Mouse (Mus musculus) kidney, postnatal 0 days (tissue): ENCODE results near the gene Sh3pxd2a. TPM values are rescaled to one million over a fixed set of nuclear protein-coding genes. Genes with fewer than 3 reads are reported as not detected.

ENCODE experiments used
- ATAC-seq: fragments of 200-750 bp; cut with Nextera tagmentation; replicated peaks from 2 replicates; pipeline ENCODE4 v1.8.0; 2017; ENCODE audit warnings: low read depth, moderate number of reproducible peaks, moderate TSS enrichment, moderate library complexity; ENCODE audit not compliant: low FRiP score
- DNase-seq: peaks from one replicate; pipeline ENCODE4 v3.0.0-alpha.2; 2016; ENCODE audit warnings: low spot score
- H3K27ac ChIP-seq: fragments of 300-500 bp; sonication (generic); 2 replicates; pipeline ENCODE4 v1.5.1; 2014; ENCODE audit warnings: mild to moderate bottlenecking
- H3K27me3 ChIP-seq: fragments of 300-500 bp; sonication (generic); 2 replicates; pipeline ENCODE4 v1.6.1; 2014; ENCODE audit warnings: low read length, mixed read lengths; ENCODE audit not compliant: insufficient read depth
- H3K36me3 ChIP-seq: fragments of 300-500 bp; sonication (generic); 2 replicates; pipeline ENCODE4 v1.6.1; 2014; ENCODE audit warnings: low read length, mixed read lengths; ENCODE audit not compliant: insufficient read depth
- H3K4me1 ChIP-seq: fragments of 300-500 bp; sonication (generic); replicated peaks from 2 replicates; pipeline ENCODE4 v1.6.1; 2014; ENCODE audit warnings: antibody characterized with exemption, low read length, mixed read lengths; ENCODE audit not compliant: insufficient read depth
- H3K4me2 ChIP-seq: fragments of 300-500 bp; sonication (generic); 2 replicates; pipeline ENCODE4 v1.6.1; 2014; ENCODE audit warnings: mild to moderate bottlenecking, low read length, moderate library complexity, mixed read lengths
- H3K4me3 ChIP-seq: fragments of 300-500 bp; sonication (generic); replicated peaks from 2 replicates; pipeline ENCODE4 v1.5.1; 2014; ENCODE audit warnings: low read depth, low read length
- H3K9ac ChIP-seq: fragments of 300-500 bp; sonication (generic); 2 replicates; pipeline ENCODE4 v1.6.1; 2014; ENCODE audit warnings: low read depth, low read length
- H3K9me3 ChIP-seq: fragments of 300-500 bp; sonication (generic); replicated peaks from 2 replicates; pipeline ENCODE4 v1.6.1; 2016; ENCODE audit warnings: low read length, inconsistent platforms, mixed read lengths
- CTCF ChIP-seq: IDR thresholded peaks from 2 replicates; pipeline ENCODE4 v1.5.1; 2016; ENCODE audit warnings: antibody characterized with exemption, low read depth, mild to moderate bottlenecking, moderate library complexity
- WGBS: fragments of 180-500 bp; shearing (Covaris S2); extraction: QIAGEN DNeasy Blood & Tissue Kit; methylation state at CpG from one replicate; pipeline ENCODE4 v1.1.7; 2014; 5-methylcytosine and 5-hydroxymethylcytosine counted together
- polyA plus RNA-seq: library from polyadenylated mRNA; unstranded; fragments of >200 nt; fragmentation: Nextera tagmentation; extraction: Ambion mirVana; gene quantifications from 2 replicates; pipeline ENCODE4 v1.2.1, GENCODE M21; 2015

The Sh3pxd2a gene
- polyA plus RNA-seq, 1 experiment from 2014 or later = 4.1 TPM

DNA sequence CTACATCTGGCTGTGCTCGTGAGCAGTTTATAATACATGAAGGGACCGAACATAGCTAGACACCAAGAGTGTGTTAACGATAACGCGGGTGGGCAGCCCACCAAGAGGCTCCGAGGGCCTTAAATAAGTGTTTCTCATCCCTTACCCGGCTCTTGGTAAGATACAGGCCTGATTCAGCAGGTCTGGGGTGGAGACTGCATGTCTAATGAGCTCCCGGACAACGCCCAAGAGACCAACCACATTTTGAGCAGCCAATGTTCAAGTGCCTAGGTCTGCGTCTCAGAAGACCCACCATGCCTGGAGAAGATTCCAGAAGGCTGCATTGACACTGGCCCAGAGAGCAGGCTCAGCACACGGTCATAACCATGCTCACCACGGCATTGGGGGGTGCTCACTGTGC lies 80.2 kb downstream of the Sh3pxd2a start:
- H3K27ac ChIP-seq = no peak overlapping the region
- no peaks in the 10 kb centered on the region for H3K36me3 ChIP-seq
- no peak for DNase-seq
- no peak overlapping the region for H3K9ac ChIP-seq
- no peak overlapping the region for H3K4me3 ChIP-seq
- H3K4me2 ChIP-seq = no peak overlapping the region
- no peak for TF ChIP-seq CTCF
- no peaks in the 10 kb centered on the region for H3K9me3 ChIP-seq
- ATAC-seq = no peak
- peaks cover 21% of the 10 kb centered on the region for H3K4me1 ChIP-seq
- 90% methylated on average over 12 of the region's 12 CpGs for WGBS
- no peaks in the 10 kb centered on the region for H3K27me3 ChIP-seq

DNA sequence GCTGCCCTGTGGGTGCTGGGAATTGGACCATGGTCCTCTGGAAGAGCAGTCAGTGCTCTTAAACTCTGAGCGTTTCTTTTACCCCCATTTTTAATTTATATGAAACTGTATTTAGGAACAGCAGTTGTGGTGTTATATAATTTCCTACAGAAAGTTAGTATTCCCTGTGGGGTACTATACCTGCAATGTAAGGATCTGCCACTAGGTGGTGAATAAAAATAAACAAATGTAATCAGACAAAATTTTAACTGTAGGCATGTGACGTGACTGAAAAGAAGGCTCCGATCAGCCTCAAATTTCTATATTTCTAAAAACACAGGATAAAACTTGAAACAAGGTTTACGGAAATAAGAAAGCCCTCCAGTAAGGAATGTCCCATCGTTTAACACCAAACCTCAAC lies 81.9 kb downstream of the Sh3pxd2a start:
- no peak overlapping the region for H3K4me3 ChIP-seq
- H3K9me3 ChIP-seq = no peaks in the 10 kb centered on the region
- DNase-seq (peak; percentile 66), ATAC-seq (no peak)
- H3K36me3 ChIP-seq = no peaks in the 10 kb centered on the region
- H3K27ac ChIP-seq = no peak overlapping the region
- peak; percentile 62 for TF ChIP-seq CTCF
- no peak overlapping the region for H3K4me2 ChIP-seq
- 79% methylated on average over 5 of the region's 5 CpGs for WGBS
- H3K27me3 ChIP-seq = no peaks in the 10 kb centered on the region
- H3K9ac ChIP-seq = no peak overlapping the region
- H3K4me1 ChIP-seq = peaks cover 12% of the 10 kb centered on the region; the same call in 1 of the 2 replicates

DNA sequence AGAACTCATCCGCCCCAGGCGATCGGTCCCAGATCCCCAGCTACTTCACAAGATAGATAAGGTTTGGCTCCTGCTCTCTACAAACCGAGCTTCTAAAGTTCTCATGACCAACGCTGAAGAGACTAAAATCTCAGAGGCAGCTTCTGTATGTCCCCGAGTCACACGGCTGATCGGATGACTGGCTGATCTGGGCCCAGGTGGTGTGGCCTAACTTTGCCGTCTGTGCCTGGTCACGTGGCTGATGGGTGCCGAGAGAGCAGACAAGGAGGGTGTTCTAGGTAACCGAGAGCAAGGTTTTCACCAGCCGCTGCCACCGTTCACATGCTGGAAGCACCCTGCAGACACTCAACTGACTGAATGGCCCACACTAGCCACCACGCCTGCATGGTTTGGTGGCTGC lies 83.2 kb downstream of the Sh3pxd2a start:
- DNase-seq = no peak
- no peak overlapping the region for H3K9ac ChIP-seq
- TF ChIP-seq CTCF = no peak
- 86% methylated on average over 15 of the region's 15 CpGs for WGBS
- no peak for ATAC-seq
- H3K9me3 ChIP-seq = no peaks in the 10 kb centered on the region
- H3K27me3 ChIP-seq = no peaks in the 10 kb centered on the region
- H3K4me1 ChIP-seq = no peaks in the 10 kb centered on the region
- H3K36me3 ChIP-seq = no peaks in the 10 kb centered on the region
- no peak overlapping the region for H3K4me3 ChIP-seq
- no peak overlapping the region for H3K27ac ChIP-seq
- H3K4me2 ChIP-seq = no peak overlapping the region

DNA sequence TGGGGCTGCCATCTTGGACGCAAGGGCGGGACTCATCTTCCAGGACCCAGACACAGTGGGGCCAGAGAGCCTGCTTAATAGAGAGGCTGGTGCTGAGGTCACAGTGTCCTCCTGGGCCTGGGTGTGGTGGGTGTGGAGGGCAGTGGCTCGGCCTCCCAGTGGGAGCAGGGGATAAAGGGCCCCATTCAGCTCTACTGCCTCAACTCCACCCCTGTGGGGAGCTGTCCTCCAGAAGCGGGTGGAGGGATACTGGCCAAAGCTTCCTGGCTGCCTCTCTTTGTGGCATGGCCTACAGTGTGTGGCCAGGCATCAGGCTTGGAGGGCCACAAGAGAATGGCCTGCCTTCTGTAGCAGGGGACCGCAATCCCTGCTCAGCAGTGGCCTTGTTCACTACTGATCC lies 85.1 kb downstream of the Sh3pxd2a start:
- no peaks in the 10 kb centered on the region for H3K27me3 ChIP-seq
- H3K4me3 ChIP-seq = no peak overlapping the region
- no peak overlapping the region for H3K4me2 ChIP-seq
- DNase-seq (no peak), ATAC-seq (no peak)
- no peak overlapping the region for H3K9ac ChIP-seq
- TF ChIP-seq CTCF = no peak
- no peaks in the 10 kb centered on the region for H3K4me1 ChIP-seq
- H3K36me3 ChIP-seq = no peaks in the 10 kb centered on the region
- WGBS = 83% methylated on average over 5 of the region's 5 CpGs
- H3K27ac ChIP-seq = no peak overlapping the region
- H3K9me3 ChIP-seq = no peaks in the 10 kb centered on the region

DNA sequence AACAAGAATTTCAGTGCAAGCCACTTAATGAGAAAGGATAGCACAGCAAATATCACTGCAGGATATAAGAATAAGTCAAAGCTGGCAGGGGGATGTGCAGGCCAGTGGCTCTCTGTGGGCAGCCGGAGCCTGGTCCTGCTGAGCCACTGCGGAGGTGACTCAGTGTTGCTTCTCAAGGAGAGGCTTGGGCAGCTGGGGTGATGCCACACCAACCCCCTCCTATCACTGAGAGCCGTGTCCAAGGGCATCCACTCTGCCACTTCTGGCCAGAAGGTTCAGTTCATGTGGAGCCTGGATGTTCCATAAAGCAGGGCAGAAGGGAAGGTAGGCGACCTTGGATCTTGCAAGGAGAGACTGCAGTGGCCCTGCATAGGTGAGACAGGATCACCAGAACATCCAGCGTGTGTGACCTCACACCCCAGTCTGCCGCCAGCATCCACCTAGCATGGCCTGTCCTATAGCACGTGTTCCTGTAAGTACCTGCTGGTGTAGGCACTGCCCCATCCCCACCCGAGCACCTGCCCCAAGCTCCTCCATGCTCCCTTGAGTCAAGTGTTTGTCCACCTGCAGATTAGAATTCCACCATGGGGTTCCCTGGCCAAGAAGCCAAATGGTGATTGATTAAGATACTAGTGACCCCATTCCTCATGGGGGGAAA lies 89.2 kb downstream of the Sh3pxd2a start:
- TF ChIP-seq CTCF = no peak
- DNase-seq (no peak), ATAC-seq (no peak)
- Histone ChIP-seq H3K9ac (0 out of 2 replicates have a peak overlapping the region, but pooled peaks have one; percentile 13), H3K36me3 (no peaks in the 10 kb centered on the region), H3K4me1 (no peaks in the 10 kb centered on the region), H3K4me3 (no peak overlapping the region), H3K9me3 (no peaks in the 10 kb centered on the region), H3K4me2 (no peak overlapping the region), H3K27me3 (no peaks in the 10 kb centered on the region), H3K27ac (no peak overlapping the region)
- WGBS = 89% methylated on average over 8 of the region's 8 CpGs

DNA sequence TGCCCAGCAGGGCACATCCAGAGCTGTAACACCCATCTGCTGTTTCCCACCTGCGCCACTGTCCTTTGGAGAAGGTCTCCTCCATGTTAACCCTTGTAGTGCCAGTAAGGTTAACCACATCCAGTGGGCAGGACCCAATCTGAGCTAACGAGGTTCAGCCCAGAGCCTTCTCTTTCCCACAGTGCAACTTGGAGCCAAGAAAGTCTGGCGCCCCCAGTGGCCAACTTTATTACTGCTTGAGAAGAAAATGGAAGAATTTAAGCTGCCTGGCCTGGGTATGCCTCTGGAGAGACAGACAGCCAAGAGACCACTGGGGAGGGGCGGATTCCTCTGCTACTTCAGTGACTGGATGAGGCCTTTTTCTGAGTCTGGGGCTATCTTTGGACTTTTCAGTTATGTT lies 89.8 kb downstream of the Sh3pxd2a start:
- no peak overlapping the region for H3K4me3 ChIP-seq
- WGBS = 54% methylated on average over 4 of the region's 4 CpGs
- no peak overlapping the region for H3K9ac ChIP-seq
- H3K36me3 ChIP-seq = no peaks in the 10 kb centered on the region
- H3K9me3 ChIP-seq = no peaks in the 10 kb centered on the region
- peak; percentile 68 for DNase-seq
- H3K4me2 ChIP-seq = no peak overlapping the region
- H3K27me3 ChIP-seq = no peaks in the 10 kb centered on the region
- 0 out of 2 replicates have a peak, but pooled peaks cover 3% of the 10 kb centered on the region for H3K4me1 ChIP-seq
- no peak for ATAC-seq
- no peak overlapping the region for H3K27ac ChIP-seq
- peak; percentile 84 for TF ChIP-seq CTCF

DNA sequence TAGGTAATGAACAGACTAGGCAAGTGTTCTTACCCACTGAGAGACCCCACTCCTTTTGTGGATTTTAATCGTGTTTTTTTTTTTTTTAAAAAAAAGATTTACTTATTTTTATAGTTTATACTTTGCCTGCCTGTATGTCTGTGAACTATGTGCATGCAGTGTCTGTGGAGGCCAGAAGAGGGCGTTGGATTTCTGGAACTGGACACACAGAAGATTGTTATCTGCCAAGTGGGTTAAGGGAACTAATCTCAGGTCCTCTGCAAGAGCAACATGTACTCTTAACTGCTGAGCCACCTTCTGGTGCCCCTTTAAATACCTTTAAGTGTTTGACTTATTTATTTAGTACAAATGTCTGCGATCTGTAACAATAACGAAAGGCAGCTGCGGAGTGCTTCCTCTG lies 92.2 kb downstream of the Sh3pxd2a start:
- Histone ChIP-seq H3K9me3 (no peaks in the 10 kb centered on the region), H3K4me2 (no peak overlapping the region), H3K36me3 (no peaks in the 10 kb centered on the region), H3K27me3 (no peaks in the 10 kb centered on the region), H3K27ac (no peak overlapping the region), H3K4me3 (no peak overlapping the region), H3K9ac (no peak overlapping the region), H3K4me1 (0 out of 2 replicates have a peak, but pooled peaks cover 3% of the 10 kb centered on the region)
- WGBS = 56% methylated on average over 5 of the region's 5 CpGs
- peak; percentile 36; the same call in 1 of the 2 replicates for TF ChIP-seq CTCF
- DNase-seq (no peak), ATAC-seq (no peak)
